Mouse (Mus musculus) small intestine, adult 2 months (tissue): Measurements from ENCODE around the gene Phb.

Experiments used
- CTCF ChIP-seq: fragments of 200-500 bp; IDR thresholded peaks from 2 replicates; pipeline ENCODE4 v1.5.1; 2012; ENCODE audit warnings: low read depth, mild to moderate bottlenecking, control low read depth, inconsistent platforms, low read length, moderate library complexity, mixed read lengths; ENCODE audit not compliant: insufficient replicate concordance, insufficient read length; ENCODE audit errors: extremely low read depth
- POLR2A ChIP-seq: fragments of 200-500 bp; IDR thresholded peaks from 2 replicates; pipeline ENCODE4 v1.6.1; 2012; ENCODE audit warnings: low read depth, mild to moderate bottlenecking, control low read depth, inconsistent platforms, low read length, moderate library complexity

- TF ChIP-seq CTCF (no peak), POLR2A (no peak)
Observed at GRCm38 (mm10) chr11:95676307-95676706, 9.6 kb downstream of the Phb start.
